Mouse (Mus musculus) G1E (cell line): ENCODE data around the gene Itprid1. TPM values are rescaled to one million over a fixed set of nuclear protein-coding genes. Genes with fewer than 3 reads are reported as not detected.

Experiments
- ATAC-seq: 2 replicates; pipeline ENCODE4 v1.8.0; 2016; ENCODE audit warnings: mild to moderate bottlenecking; ENCODE audit not compliant: insufficient number of reproducible peaks, poor library complexity, low FRiP score, severe bottlenecking; ENCODE audit errors: extremely low read depth
- DNase-seq: peaks from one replicate; pipeline ENCODE4 v3.0.0; 2012; ENCODE audit warnings: low spot score
- H3K27me3 ChIP-seq: 2 replicates; pipeline ENCODE4 v1.6.1; 2012; ENCODE audit warnings: mild to moderate bottlenecking, low read length, inconsistent platforms; ENCODE audit not compliant: insufficient read depth
- H3K36me3 ChIP-seq: replicated peaks from 2 replicates; pipeline ENCODE3; 2012; ENCODE audit warnings: mild to moderate bottlenecking, inconsistent platforms
- H3K4me1 ChIP-seq: 2 replicates; pipeline ENCODE4 v1.6.1; 2012; ENCODE audit warnings: low read depth, low read length, inconsistent platforms, mixed read lengths; ENCODE audit not compliant: insufficient read depth
- H3K4me3 ChIP-seq: 2 replicates; pipeline ENCODE4 v1.5.1; 2012; ENCODE audit warnings: low read depth, mild to moderate bottlenecking, inconsistent platforms, low read length, moderate library complexity, mixed read lengths
- H3K9me3 ChIP-seq: replicated peaks from 2 replicates; pipeline ENCODE4 v1.6.1; 2012; ENCODE audit warnings: inconsistent platforms
- CTCF ChIP-seq: IDR thresholded peaks from 2 replicates; pipeline ENCODE4 v1.5.1; 2012; ENCODE audit warnings: low read depth, low read length, inconsistent platforms, mixed read lengths
- GATA1 ChIP-seq: IDR thresholded peaks from 2 replicates; pipeline ENCODE4 v1.6.1; 2012; ENCODE audit warnings: borderline replicate concordance, low read length, inconsistent platforms, mixed read lengths
- GATA2 ChIP-seq: IDR thresholded peaks from 2 replicates; pipeline ENCODE4 v1.6.1; 2012; ENCODE audit warnings: low read depth, low read length, inconsistent platforms, borderline replicate concordance
- POLR2AphosphoS5 ChIP-seq: IDR thresholded peaks from 2 replicates; pipeline ENCODE4 v1.6.1; 2012; ENCODE audit warnings: low read depth, low read length, inconsistent platforms; ENCODE audit not compliant: insufficient replicate concordance
- TAL1 ChIP-seq: conservative IDR thresholded peaks from 2 replicates; pipeline ENCODE4 v1.6.1; 2012; ENCODE audit warnings: low read depth, low read length, inconsistent platforms, mixed read lengths
- polyA plus RNA-seq: library from polyadenylated mRNA; stranded (reverse); fragments of >175 nt; gene quantifications from 2 replicates; pipeline ENCODE4 v1.2.3, GENCODE M21; 2012
- total RNA-seq, 2 experiments: library from RNA; stranded (forward) in 1 of 2; stranded (reverse) in 1 of 2; fragments of 200-1000 nt in 1 of 2; fragments of >200 nt in 1 of 2; fragmentation: Nextera tagmentation in 1 of 2; gene quantifications; 2 replicates each; pipeline ENCODE4 v1.2.3; 2014 to 2017

Itprid1 gene
- total and polyA plus RNA-seq, 3 experiments: not detected

DNA sequence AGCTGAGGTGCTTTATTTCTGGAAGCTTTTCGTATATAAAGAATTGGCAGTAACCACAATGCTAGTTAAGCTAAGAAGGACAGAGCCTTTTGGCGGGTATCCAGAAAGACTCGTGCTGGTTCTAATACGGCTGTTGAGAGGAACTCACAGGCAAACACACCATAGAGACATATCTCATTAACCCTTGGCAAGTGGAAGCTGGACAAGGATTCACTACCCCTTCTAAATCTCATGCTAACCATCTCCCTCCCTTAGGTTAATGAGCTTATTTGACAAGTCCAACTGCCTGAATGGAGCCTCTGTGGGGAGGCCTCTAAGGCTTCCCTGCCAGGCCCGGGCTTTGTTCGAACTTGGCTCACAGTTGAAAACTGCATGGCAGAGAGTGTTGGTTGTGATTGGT is 190.6 kb downstream of the Itprid1 start:
- Histone ChIP-seq H3K27me3 (no peaks in the 10 kb centered on the region), H3K4me3 (no peak overlapping the region), H3K4me1 (no peaks in the 10 kb centered on the region), H3K36me3 (no peaks in the 10 kb centered on the region), H3K9me3 (no peaks in the 10 kb centered on the region)
- ATAC-seq: no peak
- DNase-seq: no peak
- TF ChIP-seq TAL1: no peak
- TF ChIP-seq GATA1: no peak
- TF ChIP-seq CTCF: no peak
- no peak for TF ChIP-seq POLR2AphosphoS5
- TF ChIP-seq GATA2: no peak

- Histone ChIP-seq H3K36me3 (no peaks in the 10 kb centered on the region), H3K27me3 (no peaks in the 10 kb centered on the region), H3K9me3 (no peaks in the 10 kb centered on the region), H3K4me3 (no peak overlapping the region), H3K4me1 (no peaks in the 10 kb centered on the region)
- ATAC-seq: no peak
- no peak for TF ChIP-seq TAL1
- no peak for TF ChIP-seq CTCF
- no peak for TF ChIP-seq GATA1
- no peak for TF ChIP-seq GATA2
- TF ChIP-seq POLR2AphosphoS5: no peak
- DNase-seq: no peak
Measured at GRCm38 (mm10) chr6:56027966-56028365, 191.3 kb downstream of the Itprid1 start.

Other genes starting within 250 kb of the Itprid1 start
- gene Neurod6, start 155.6 kb upstream of the Itprid1 start, total RNA-seq (2014; fragmentation: Nextera tagmentation): not detected in 2 replicates
- not detected in 2 replicates for gene Neurod6, start 155.6 kb upstream of the Itprid1 start, total RNA-seq (2017)
- not detected in 2 replicates for gene Neurod6, start 155.6 kb upstream of the Itprid1 start, polyA plus RNA-seq
- gene Ppp1r17, start 180.6 kb downstream of the Itprid1 start, total RNA-seq (2014; fragmentation: Nextera tagmentation): not detected in 2 replicates
- not detected in 2 replicates for gene Ppp1r17, start 180.6 kb downstream of the Itprid1 start, total RNA-seq (2017)
- not detected in 2 replicates for gene Ppp1r17, start 180.6 kb downstream of the Itprid1 start, polyA plus RNA-seq